In genomic region chr1:55027966-55028365, GRCm38 (mm10) we compare ENCODE assay signal across 8 mouse cellular contexts. TPM values are rescaled to one million over a fixed set of nuclear protein-coding genes. Genes with fewer than 3 reads are reported as not detected.
DNase-seq lines count a peak whose midpoint lies in the region; ATAC-seq and TF ChIP-seq lines count a peak whose summit lies in the region.

No protein-coding gene starts in this region.

- H3K9me3 ChIP-seq in liver, embryonic 14.5 days (ENCODE audit: control insufficient read depth, low read length), result no peaks in the 10 kb centered on the region

- no peaks in the 10 kb centered on the region for H3K27me3 ChIP-seq in testis, adult 2 months (ENCODE audit: control insufficient read depth, insufficient read depth, low read length)
- H3K27me3 ChIP-seq in liver, embryonic 14.5 days (ENCODE audit: control insufficient read depth, insufficient read depth, low read length), result no peaks in the 10 kb centered on the region

- no peak for TF ChIP-seq POLR2A in testis, adult 2 months (IDR thresholded peaks at IDR 0.05; ENCODE audit: control insufficient read depth, low read depth, low read length)

- H3K4me1 ChIP-seq in testis, adult 2 months (ENCODE audit: control insufficient read depth, insufficient read depth, low read length), result no peaks in the 10 kb centered on the region; the same call in 1 of the 2 replicates
- H3K4me1 ChIP-seq in liver, embryonic 14.5 days (replicated peaks; ENCODE audit: control insufficient read depth in 2 of 2, insufficient read depth in 2 of 2, low read length in 1 of 2), result peaks cover 38 to 39% of the 10 kb centered on the region in 2 experiments

- TF ChIP-seq CTCF in gastrocnemius, adult 2 months (IDR thresholded peaks at IDR 0.05), result no peak
- no peak for TF ChIP-seq CTCF in testis, adult 2 months (IDR thresholded peaks at IDR 0.05; ENCODE audit: control insufficient read depth, insufficient read depth, insufficient replicate concordance, low read depth, low read length)
- no peak for TF ChIP-seq CTCF in liver, embryonic 14.5 days (IDR thresholded peaks at IDR 0.05; ENCODE audit: low read depth)

- H3K4me3 ChIP-seq in gastrocnemius, adult 2 months, result peak overlapping the region; percentile 77
- peak overlapping the region; percentile 98 for H3K4me3 ChIP-seq in testis, adult 2 months (ENCODE audit: control insufficient read depth, low read depth, low read length)
- H3K4me3 ChIP-seq in liver, embryonic 14.5 days (ENCODE audit: insufficient read depth in 1 of 2, low read depth in 2 of 2, low read length in 2 of 2), result peak overlapping the region in 1 of 2 experiments; percentile 80; a peak in 2 of 4 replicates

- no peaks in the 10 kb centered on the region for H3K36me3 ChIP-seq in testis, adult 2 months (ENCODE audit: control insufficient read depth, insufficient read depth, low read length)
- H3K36me3 ChIP-seq in liver, embryonic 14.5 days (replicated peaks; ENCODE audit: control insufficient read depth, insufficient read depth, low read depth), result peaks cover 3% of the 10 kb centered on the region; the same call in 1 of the 2 replicates

- H3K4me2 ChIP-seq in liver, embryonic 14.5 days (ENCODE audit: low read depth), result peak overlapping the region; percentile 80

- no peak for TF ChIP-seq EP300 in liver, embryonic 14.5 days (IDR thresholded peaks at IDR 0.05; ENCODE audit: low read depth)

- H3K9ac ChIP-seq in liver, embryonic 14.5 days (replicated peaks), result peak overlapping the region; percentile 78

- intact Hi-C loops in gastrocnemius, adult 2 months (cut with DNase I), result loop anchor here (1.0 to 2.0 kb wide), 3 partner anchors 25 to 103 kb away; partner anchors contain the start of genes Coq10b and Mob4

- DNase-seq in gastrocnemius, adult 2 months, result no peak
- no peak for DNase-seq in gastrocnemius, adult 8-10 months (ENCODE audit: low spot score in 2 of 2)
- DNase-seq in testis, postnatal 14 days (ENCODE audit: low spot score), result no peak
- no peak for DNase-seq in liver, embryonic 14.5 days (ENCODE audit: low read depth in 3 of 3, low spot score in 3 of 3)
- DNase-seq in urinary bladder, postnatal 36 days (ENCODE audit: low spot score in 2 of 2), result no peak
- DNase-seq in adrenal gland, adult 2 months, result no peak
- DNase-seq in retina, embryonic 14.5 days (ENCODE audit: low spot score), result no peak

- H3K27ac ChIP-seq in gastrocnemius, adult 2 months, result peak overlapping the region; percentile 100
- no peak overlapping the region; the same call in 1 of the 2 replicates for H3K27ac ChIP-seq in testis, adult 2 months (ENCODE audit: control insufficient read depth, insufficient read depth, low read depth, low read length)
- H3K27ac ChIP-seq in liver, embryonic 14.5 days, result peak overlapping the region; percentile 61

- WGBS in liver, embryonic 14.5 days (ENCODE audit: insufficient replicate concordance), result 67% methylated on average over 1 of the region's 1 CpGs

- ATAC-seq in liver, embryonic 14.5 days (ENCODE audit: insufficient read depth), result no peak

RNA-seq across cellular contexts. Expression of gene Sf3b1, which starts 0.7 kb away (rescaled TPM):
- total RNA-seq in gastrocnemius, adult 2 months (2021), result 10 to 100 TPM; 53.6 to 56.3 TPM
- 10 to 100 TPM; 45.9 to 57.9 (median 52.4) TPM for total RNA-seq in gastrocnemius, adult 8-10 months (2022)
- polyA plus RNA-seq in testis, adult 2 months (2012; rRNA removed), result 22.3 and 27.6 TPM in 2 replicates
- 30.9 and 45.0 TPM in 2 replicates for polyA plus RNA-seq in liver, embryonic 14.5 days (2012; rRNA removed)
- 122 and 132 TPM in 2 replicates for polyA plus RNA-seq in liver, embryonic 14.5 days (2014; fragmentation: Nextera tagmentation; extraction: Ambion mirVana)
- total RNA-seq in adrenal gland, adult 2 months (2021), result 100 to 1,000 TPM; 121 to 124 TPM
- 6.9 and 7.9 TPM in 2 replicates for polyA plus RNA-seq in adrenal gland, adult 2 months (2012; rRNA removed)

RNA-seq across cellular contexts. Expression of gene Coq10b, which starts 24.6 kb away (rescaled TPM):
- total RNA-seq in gastrocnemius, adult 2 months (2021), result 10 to 100 TPM; 13.7 to 17.0 TPM
- 10 to 100 TPM; 13.4 to 22.4 (median 19.9) TPM for total RNA-seq in gastrocnemius, adult 8-10 months (2022)
- 16.0 and 20.5 TPM in 2 replicates for polyA plus RNA-seq in testis, adult 2 months (2012; rRNA removed)
- polyA plus RNA-seq in liver, embryonic 14.5 days (2012; rRNA removed), result 6.3 and 8.6 TPM in 2 replicates
- polyA plus RNA-seq in liver, embryonic 14.5 days (2014; fragmentation: Nextera tagmentation; extraction: Ambion mirVana), result 15.4 and 16.4 TPM in 2 replicates
- 100 to 1,000 TPM in 1 of 2 experiments, 10 to 100 TPM in 1; 89.5 to 135 TPM for total RNA-seq in adrenal gland, adult 2 months (2021)
- polyA plus RNA-seq in adrenal gland, adult 2 months (2012; rRNA removed), result 24.3 and 24.4 TPM in 2 replicates

RNA-seq across cellular contexts. Expression of gene Hspe1, which starts 60.0 kb away (rescaled TPM):
- total RNA-seq in gastrocnemius, adult 2 months (2021), result 100 to 1,000 TPM in 1 of 2 experiments, 10 to 100 TPM in 1; 77.1 to 120 TPM
- total RNA-seq in gastrocnemius, adult 8-10 months (2022), result 100 to 1,000 TPM in 2 of 4 experiments, 10 to 100 TPM in 2; 83.2 to 102 (median 92.9) TPM
- 15.7 and 17.2 TPM in 2 replicates for polyA plus RNA-seq in testis, adult 2 months (2012; rRNA removed)
- polyA plus RNA-seq in liver, embryonic 14.5 days (2012; rRNA removed), result 148 and 306 TPM in 2 replicates
- 396 and 414 TPM in 2 replicates for polyA plus RNA-seq in liver, embryonic 14.5 days (2014; fragmentation: Nextera tagmentation; extraction: Ambion mirVana)
- total RNA-seq in adrenal gland, adult 2 months (2021), result 100 to 1,000 TPM; 618 to 826 TPM
- polyA plus RNA-seq in adrenal gland, adult 2 months (2012; rRNA removed), result 64.2 and 81.1 TPM in 2 replicates

Comparison
In these comparisons a context has a peak if more than half of its experiments do, and no peak if none do; other contexts are left out.
1. RNA of gene Hspe1, which starts 60.0 kb away (total RNA-seq): 618 to 826 TPM in adrenal gland, adult 2 months; 77.1 to 120 TPM in gastrocnemius, adult 2 months and 83.2 to 102 TPM in gastrocnemius, adult 8-10 months; every median in the first group is over 4 times any median in the second.